Mouse (Mus musculus) midbrain, embryonic 15.5 days (tissue): ENCODE results near the gene Usf2. TPM values are rescaled to one million over a fixed set of nuclear protein-coding genes. Genes with fewer than 3 reads are reported as not detected.
"Not testable (repeated sequence)": the region's sequence is repeated elsewhere in the genome, so short reads cannot be mapped to it uniquely, and the experiment has no call there.

Source experiments
- ATAC-seq: fragments of 200-750 bp; cut with Nextera tagmentation; replicated peaks from 2 replicates; pipeline ENCODE4 v1.8.0; 2017; ENCODE audit warnings: moderate TSS enrichment
- H3K27ac ChIP-seq: fragments of 300-500 bp; sonication (generic); 2 replicates; pipeline ENCODE4 v1.5.1; 2015; ENCODE audit warnings: mild to moderate bottlenecking, inconsistent platforms
- H3K27me3 ChIP-seq: fragments of 300-500 bp; sonication (generic); replicated peaks from 2 replicates; pipeline ENCODE4 v1.6.1; 2015; ENCODE audit warnings: inconsistent platforms
- H3K36me3 ChIP-seq: fragments of 300-500 bp; sonication (generic); replicated peaks from 2 replicates; pipeline ENCODE4 v1.6.1; 2015; ENCODE audit warnings: inconsistent platforms
- H3K4me1 ChIP-seq: fragments of 300-500 bp; sonication (generic); 2 replicates; pipeline ENCODE4 v1.6.1; 2015; ENCODE audit warnings: inconsistent platforms
- H3K4me2 ChIP-seq: fragments of 300-500 bp; sonication (generic); 2 replicates; pipeline ENCODE4 v1.6.1; 2015; ENCODE audit warnings: inconsistent platforms, mild to moderate bottlenecking, moderate library complexity
- H3K4me3 ChIP-seq: fragments of 300-500 bp; sonication (generic); 2 replicates; pipeline ENCODE4 v1.5.1; 2015; ENCODE audit warnings: mild to moderate bottlenecking, inconsistent platforms
- H3K9ac ChIP-seq: fragments of 300-500 bp; sonication (generic); 2 replicates; pipeline ENCODE4 v1.6.1; 2015; ENCODE audit warnings: mild to moderate bottlenecking, inconsistent platforms
- H3K9me3 ChIP-seq: fragments of 300-500 bp; sonication (generic); 2 replicates; pipeline ENCODE4 v1.6.1; 2016; ENCODE audit warnings: inconsistent platforms
- WGBS: fragments of 180-500 bp; shearing (Covaris S2); methylation state at CpG from one replicate; pipeline ENCODE4 v1.1.7; 2015; ENCODE audit warnings: mixed read lengths; 5-methylcytosine and 5-hydroxymethylcytosine counted together
- polyA plus RNA-seq: library from polyadenylated mRNA; unstranded; fragments of >200 nt; fragmentation: Nextera tagmentation; extraction: Ambion mirVana; gene quantifications from 2 replicates; pipeline ENCODE4 v1.2.1, GENCODE M21; 2015

Usf2 gene
- polyA plus RNA-seq, 1 experiment from 2014 or later, result 32.3 TPM

- Histone ChIP-seq H3K9me3 (no peaks in the 10 kb centered on the region), H3K4me3 (peak overlapping the region; percentile 92), H3K27ac (peak overlapping the region; percentile 99), H3K4me1 (peaks cover 26% of the 10 kb centered on the region), H3K36me3 (peaks cover 25% of the 10 kb centered on the region; the same call in 1 of the 2 replicates), H3K27me3 (no peaks in the 10 kb centered on the region), H3K4me2 (peak overlapping the region; percentile 84), H3K9ac (peak overlapping the region; percentile 97)
- 0% methylated on average over 34 of the region's 49 CpGs for WGBS
- peak; percentile 43 for ATAC-seq
Observed at GRCm38 (mm10) chr7:30956357-30956751, 249 bp downstream of the Usf2 start.

DNA sequence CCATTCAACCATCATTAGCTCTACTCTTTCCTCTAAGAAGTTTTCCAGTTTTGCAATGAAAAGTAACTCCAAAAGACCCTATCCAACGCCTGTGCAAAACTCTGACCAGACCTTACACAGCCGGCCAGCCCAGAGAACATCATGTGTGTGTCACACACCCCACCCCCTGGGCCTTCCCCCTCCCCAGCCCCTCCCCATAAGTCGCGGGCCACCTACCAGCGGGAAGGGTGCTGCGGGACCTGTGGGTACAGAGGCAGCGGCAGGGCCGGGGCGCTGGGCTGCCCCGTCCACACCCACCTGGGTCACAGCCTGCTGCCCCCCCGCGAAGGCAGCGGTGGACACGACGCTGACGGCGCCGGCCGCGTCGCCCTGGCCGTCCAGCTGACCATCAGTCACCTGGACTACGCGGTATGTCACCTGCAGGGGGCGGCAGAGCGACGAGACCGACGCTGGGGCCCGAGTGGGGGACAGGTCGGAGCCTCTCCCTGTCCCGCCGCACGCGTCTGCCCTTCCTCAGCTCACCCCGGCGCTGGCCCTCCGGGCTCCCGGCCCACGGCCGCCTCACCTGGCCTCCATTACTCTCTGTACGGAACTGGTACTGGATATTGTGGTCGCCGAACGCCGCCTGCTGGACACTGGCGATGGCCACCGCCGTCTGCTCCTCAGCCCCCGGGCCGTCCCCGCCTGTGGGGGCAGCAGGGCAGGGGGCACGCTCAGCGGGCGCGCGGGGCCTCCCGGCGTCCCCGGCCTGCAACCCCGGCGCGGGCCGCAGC lies 833 bp downstream of the Usf2 start:
- Histone ChIP-seq H3K36me3 (peaks cover 25% of the 10 kb centered on the region; the same call in 1 of the 2 replicates), H3K4me2 (peak overlapping the region; percentile 84), H3K27ac (peak overlapping the region; percentile 99), H3K9me3 (no peaks in the 10 kb centered on the region), H3K4me3 (peak overlapping the region; percentile 92), H3K9ac (peak overlapping the region; percentile 97), H3K27me3 (no peaks in the 10 kb centered on the region), H3K4me1 (peaks cover 26% of the 10 kb centered on the region)
- ATAC-seq, result peak; percentile 65
- WGBS, result under 1% methylated on average over 56 of the region's 64 CpGs

GRCm38 (mm10) chr7:30954971-30955520 lies 1.6 kb downstream of the Usf2 start:
- ATAC-seq, result 0 out of 2 replicates have a peak, but pooled peaks have one; percentile 6
- no peaks in the 10 kb centered on the region for H3K9me3 ChIP-seq
- peak overlapping the region; percentile 97; the same call in 1 of the 2 replicates for H3K9ac ChIP-seq
- peaks cover 26% of the 10 kb centered on the region for H3K4me1 ChIP-seq
- H3K4me3 ChIP-seq, result peak overlapping the region; percentile 92
- H3K27me3 ChIP-seq, result no peaks in the 10 kb centered on the region
- peaks cover 29% of the 10 kb centered on the region; the same call in 1 of the 2 replicates for H3K36me3 ChIP-seq
- H3K4me2 ChIP-seq, result peak overlapping the region; percentile 84
- H3K27ac ChIP-seq, result no peak overlapping the region
- WGBS, result 89% methylated on average over 12 of the region's 12 CpGs

- Histone ChIP-seq H3K27ac (no peak overlapping the region), H3K4me1 (peaks cover 23% of the 10 kb centered on the region), H3K9me3 (no peaks in the 10 kb centered on the region), H3K9ac (no peak overlapping the region), H3K4me2 (no peak overlapping the region), H3K4me3 (no peak overlapping the region), H3K27me3 (no peaks in the 10 kb centered on the region), H3K36me3 (peaks cover 36% of the 10 kb centered on the region; the same call in 1 of the 2 replicates)
- WGBS, result 71% methylated on average over 3 of the region's 3 CpGs
- ATAC-seq, result no peak
Observed at GRCm38 (mm10) chr7:30954036-30954435, 2.6 kb downstream of the Usf2 start.

DNA sequence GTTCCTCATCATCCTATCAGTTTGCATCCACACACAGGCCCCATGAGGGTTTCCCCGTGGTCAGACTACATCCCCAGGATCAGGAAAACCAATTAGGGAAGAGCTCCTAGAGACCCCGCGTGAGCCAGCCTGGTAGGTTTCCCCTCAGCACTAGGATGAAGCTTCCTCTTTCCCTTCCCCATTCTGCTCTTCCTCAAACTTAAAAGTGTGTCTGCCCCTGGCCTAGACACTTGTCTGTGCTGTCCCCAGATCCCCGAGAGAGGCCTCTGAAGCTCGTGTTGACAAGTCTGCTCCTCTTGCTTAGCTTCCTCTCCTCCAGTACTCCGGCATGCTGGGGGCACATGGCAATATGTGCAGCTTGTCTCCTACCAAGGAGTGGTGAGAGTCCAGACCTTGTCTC lies 3.1 kb downstream of the Usf2 start:
- 91% methylated on average over 6 of the region's 6 CpGs for whole genome bisulfite sequencing
- no peak for ATAC-seq
- H3K9me3 ChIP-seq, result no peaks in the 10 kb centered on the region
- H3K4me2 ChIP-seq, result no peak overlapping the region
- peaks cover 17% of the 10 kb centered on the region for H3K4me1 ChIP-seq
- H3K36me3 ChIP-seq, result peaks cover 39% of the 10 kb centered on the region; the same call in 1 of the 2 replicates
- H3K4me3 ChIP-seq, result no peak overlapping the region
- H3K27me3 ChIP-seq, result no peaks in the 10 kb centered on the region
- H3K9ac ChIP-seq, result no peak overlapping the region
- H3K27ac ChIP-seq, result no peak overlapping the region

- H3K9ac ChIP-seq, result no peak overlapping the region
- peaks cover 39% of the 10 kb centered on the region; the same call in 1 of the 2 replicates for H3K36me3 ChIP-seq
- H3K9me3 ChIP-seq, result no peaks in the 10 kb centered on the region
- ATAC-seq, result no peak
- H3K4me3 ChIP-seq, result no peak overlapping the region
- H3K27ac ChIP-seq, result no peak overlapping the region
- H3K27me3 ChIP-seq, result no peaks in the 10 kb centered on the region
- H3K4me1 ChIP-seq, result peaks cover 9% of the 10 kb centered on the region
- no peak overlapping the region for H3K4me2 ChIP-seq
- WGBS, result 95% methylated on average over 16 of the region's 16 CpGs
Observed at GRCm38 (mm10) chr7:30952441-30953265, 4.0 kb downstream of the Usf2 start.

DNA sequence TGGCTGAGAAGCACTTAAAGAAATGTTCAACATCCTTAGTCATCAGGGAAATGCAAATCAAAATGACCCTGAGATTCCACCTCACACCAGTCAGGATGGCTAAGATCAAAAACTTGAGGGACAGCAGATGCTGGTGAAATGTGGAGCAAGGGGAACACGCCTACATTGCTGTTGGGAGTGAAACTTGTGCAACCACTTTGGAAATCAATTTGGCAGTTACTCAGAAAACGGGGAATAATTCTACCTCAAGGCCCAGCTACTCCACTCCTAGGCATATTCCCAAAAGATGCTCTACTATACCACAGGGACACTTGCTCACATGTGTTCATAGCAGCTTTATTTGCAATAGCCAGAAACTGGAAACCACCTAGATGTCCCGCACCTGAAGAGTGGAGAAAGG lies 6.7 kb downstream of the Usf2 start:
- H3K4me2 ChIP-seq, ATAC-seq, H3K27ac ChIP-seq, H3K27me3 ChIP-seq, H3K4me3 ChIP-seq, H3K4me1 ChIP-seq, H3K9ac ChIP-seq, H3K9me3 ChIP-seq: not testable (repeated sequence)
- H3K36me3 ChIP-seq, result peaks cover 39% of the 10 kb centered on the region; the same call in 1 of the 2 replicates
- 95% methylated on average over 3 of the region's 3 CpGs for WGBS

GRCm38 (mm10) chr7:30945876-30946275 lies 10.7 kb downstream of the Usf2 start:
- Histone ChIP-seq H3K9me3 (no peaks in the 10 kb centered on the region), H3K9ac (no peak overlapping the region), H3K36me3 (peaks cover 14% of the 10 kb centered on the region; the same call in 1 of the 2 replicates), H3K4me3 (no peak overlapping the region), H3K27ac (no peak overlapping the region), H3K4me1 (no peaks in the 10 kb centered on the region), H3K4me2 (no peak overlapping the region), H3K27me3 (no peaks in the 10 kb centered on the region)
- no peak for ATAC-seq
- 93% methylated on average over 7 of the region's 7 CpGs for WGBS

DNA sequence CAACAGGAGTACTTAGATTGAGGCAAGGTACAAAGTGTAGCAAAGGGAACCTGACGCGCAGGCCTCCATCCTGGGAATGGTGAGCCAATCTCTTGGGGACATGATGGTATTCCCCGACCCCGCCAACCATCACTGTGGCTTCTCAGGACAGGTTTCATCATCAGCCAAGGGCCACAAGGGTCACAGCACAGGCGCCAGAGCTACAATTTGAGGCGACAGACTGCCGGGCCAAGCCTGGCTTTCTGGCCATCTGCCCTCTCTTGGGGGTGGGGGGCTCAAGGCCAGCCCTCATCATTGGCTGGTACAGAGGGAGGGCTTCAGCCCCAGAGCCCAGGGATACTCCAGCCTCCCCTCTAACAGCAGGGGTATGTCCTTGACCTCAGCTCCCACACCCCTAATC lies 11.1 kb downstream of the Usf2 start:
- not testable (repeated sequence) for H3K4me1 ChIP-seq, H3K27me3 ChIP-seq, H3K4me3 ChIP-seq, H3K4me2 ChIP-seq, H3K9me3 ChIP-seq, H3K27ac ChIP-seq, H3K9ac ChIP-seq, ATAC-seq
- 98% methylated on average over 7 of the region's 7 CpGs for WGBS
- H3K36me3 ChIP-seq, result peaks cover 13% of the 10 kb centered on the region; the same call in 1 of the 2 replicates

DNA sequence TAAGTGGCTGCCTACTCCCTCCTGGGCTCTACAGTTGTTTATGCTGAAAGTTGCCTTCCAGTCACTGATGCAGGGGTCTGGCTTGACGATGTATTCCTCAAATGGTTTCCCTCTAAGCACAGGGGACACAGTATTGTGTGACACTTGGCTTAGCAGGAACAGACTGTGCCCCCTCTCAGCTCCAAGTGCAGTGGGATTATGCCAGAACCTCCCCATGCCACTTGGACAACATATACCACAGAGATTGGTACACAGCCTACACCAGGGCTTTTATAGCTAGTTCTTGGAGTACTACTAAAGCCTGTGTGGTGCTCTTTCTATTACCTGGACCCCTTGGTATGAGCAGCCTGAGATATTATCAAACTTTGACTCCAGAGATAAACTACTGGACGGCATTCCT lies 11.9 kb downstream of the Usf2 start:
- H3K9ac ChIP-seq, H3K4me2 ChIP-seq, ATAC-seq, H3K9me3 ChIP-seq, H3K4me1 ChIP-seq, H3K27ac ChIP-seq, H3K4me3 ChIP-seq, H3K27me3 ChIP-seq: not testable (repeated sequence)
- peaks cover 10% of the 10 kb centered on the region; the same call in 1 of the 2 replicates for H3K36me3 ChIP-seq
- WGBS, result 88% methylated on average over 2 of the region's 2 CpGs

DNA sequence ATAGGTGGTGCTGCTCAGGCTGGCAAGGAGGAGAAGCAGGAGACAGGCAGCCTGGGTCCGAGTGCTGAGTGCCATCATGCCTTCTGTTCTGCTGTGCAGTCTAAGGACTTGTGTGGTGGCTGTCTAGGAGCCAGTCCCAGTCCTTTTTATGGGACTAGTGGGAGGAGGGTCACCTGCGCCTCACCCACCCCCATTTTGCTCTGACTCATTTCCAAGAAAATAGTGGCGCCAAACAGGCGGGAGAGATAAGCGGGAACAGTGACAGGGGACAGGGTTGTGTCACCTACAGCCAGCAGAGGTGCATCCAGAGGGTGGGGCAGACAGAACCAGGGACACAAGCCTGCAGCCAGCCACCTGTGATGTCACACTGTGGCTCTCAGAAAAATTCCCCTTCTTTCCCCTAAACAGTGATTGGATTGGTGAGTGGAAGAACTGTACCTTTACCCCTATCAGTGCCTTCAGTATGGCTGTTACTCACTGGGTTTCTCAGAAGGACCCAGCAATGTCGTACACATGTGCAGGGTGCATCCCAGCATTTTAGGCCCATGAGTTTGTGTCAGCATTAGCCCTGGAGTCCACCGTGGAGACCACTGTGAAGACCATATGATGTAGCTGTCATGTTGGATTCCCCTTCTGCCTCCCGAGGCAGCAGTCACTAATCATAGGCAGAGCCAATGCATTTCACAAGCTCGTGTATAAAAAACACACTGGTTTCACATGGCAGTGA lies 12.5 kb downstream of the Usf2 start, which contains the start of gene Hamp:
Gene Hamp (minus strand): TSS at position 124 of the 727 bp plus-strand sequence.
- no peak within 1 kb of the TSS for H3K4me2 ChIP-seq
- ATAC-seq, result no peak; the same call in 1 of the 2 replicates
- H3K36me3 ChIP-seq, result peaks cover 4% of the 10 kb centered on the region; the same call in 1 of the 2 replicates
- H3K27ac ChIP-seq, result no peak within 1 kb of the TSS
- H3K9ac ChIP-seq, result no peak within 1 kb of the TSS
- no peaks in the 10 kb centered on the region for H3K27me3 ChIP-seq
- no peaks in the 10 kb centered on the region for H3K9me3 ChIP-seq
- no peaks in the 10 kb centered on the region for H3K4me1 ChIP-seq
- no peak within 1 kb of the TSS for H3K4me3 ChIP-seq
- 75% methylated on average over 9 of the region's 9 CpGs for WGBS
